Mouse (Mus musculus): ENCODE measurements around the gene Rae1. TPM values are rescaled to one million over a fixed set of nuclear protein-coding genes. Genes with fewer than 3 reads are reported as not detected.

Rae1 gene
- polyA plus RNA-seq, 1 experiment from 2014 or later, result 150 TPM

- no peak overlapping the region for H3K4me2 ChIP-seq (replicated peaks)
- H3K9ac ChIP-seq, result 0 out of 2 replicates have a peak overlapping the region, but pooled peaks have one; percentile 2
- no peaks in the 10 kb centered on the region for H3K9me3 ChIP-seq
- H3K27ac ChIP-seq, result no peak overlapping the region
- peaks cover 17% of the 10 kb centered on the region for H3K4me1 ChIP-seq
- peaks cover 8% of the 10 kb centered on the region for H3K36me3 ChIP-seq
- WGBS, result 62% methylated on average over 11 of the region's 11 CpGs
- no peak for ATAC-seq (ENCODE audit: insufficient number of reproducible peaks, insufficient read depth, low FRiP score, low TSS enrichment)
- H3K4me3 ChIP-seq, result no peak overlapping the region
- 0 out of 2 replicates have a peak, but pooled peaks cover 8% of the 10 kb centered on the region for H3K27me3 ChIP-seq
These were observed 2.2 kb upstream of the Rae1 start for GRCm38 (mm10) chr2:172997748-172998147.

- no peak overlapping the region for H3K9ac ChIP-seq
- no peak overlapping the region for H3K4me3 ChIP-seq
- no peak for ATAC-seq (ENCODE audit: insufficient number of reproducible peaks, insufficient read depth, low FRiP score, low TSS enrichment)
- peaks cover 15% of the 10 kb centered on the region for H3K36me3 ChIP-seq
- no peaks in the 10 kb centered on the region for H3K9me3 ChIP-seq
- 68% methylated on average over 7 of the region's 7 CpGs for WGBS
- H3K27ac ChIP-seq, result no peak overlapping the region
- 0 out of 2 replicates have a peak, but pooled peaks cover 8% of the 10 kb centered on the region for H3K27me3 ChIP-seq
- peaks cover 17% of the 10 kb centered on the region for H3K4me1 ChIP-seq
- H3K4me2 ChIP-seq (replicated peaks), result no peak overlapping the region
These were observed 1.4 kb upstream of the Rae1 start for GRCm38 (mm10) chr2:172998478-172998877.

- Histone ChIP-seq H3K9ac (peak overlapping the region; percentile 95), H3K4me1 (peaks cover 17% of the 10 kb centered on the region), H3K27me3 (0 out of 2 replicates have a peak, but pooled peaks cover 8% of the 10 kb centered on the region), H3K4me2 (replicated peaks) (peak overlapping the region; percentile 99), H3K27ac (peak overlapping the region; percentile 92), H3K36me3 (peaks cover 33% of the 10 kb centered on the region), H3K4me3 (peak overlapping the region; percentile 96), H3K9me3 (no peaks in the 10 kb centered on the region)
- under 1% methylated on average over 42 of the region's 42 CpGs for WGBS
- peak; percentile 82 for ATAC-seq (ENCODE audit: insufficient number of reproducible peaks, insufficient read depth, low FRiP score, low TSS enrichment)
These were observed 352 bp downstream of the Rae1 start for GRCm38 (mm10) chr2:173000285-173000652.

GRCm38 (mm10) chr2:173000921-173001320 lies 1.0 kb downstream of the Rae1 start:
- Histone ChIP-seq H3K9ac (peak overlapping the region; percentile 95), H3K27me3 (0 out of 2 replicates have a peak, but pooled peaks cover 8% of the 10 kb centered on the region), H3K9me3 (no peaks in the 10 kb centered on the region), H3K27ac (peak overlapping the region; percentile 92), H3K4me1 (peaks cover 14% of the 10 kb centered on the region), H3K4me2 (replicated peaks) (peak overlapping the region; percentile 99), H3K4me3 (peak overlapping the region; percentile 96), H3K36me3 (peaks cover 36% of the 10 kb centered on the region)
- WGBS, result 19% methylated on average over 8 of the region's 8 CpGs
- no peak for ATAC-seq (ENCODE audit: insufficient number of reproducible peaks, insufficient read depth, low FRiP score, low TSS enrichment)

GRCm38 (mm10) chr2:173003737-173004136 lies 3.8 kb downstream of the Rae1 start:
- no peak overlapping the region for H3K4me2 ChIP-seq (replicated peaks)
- ATAC-seq (ENCODE audit: insufficient number of reproducible peaks, insufficient read depth, low FRiP score, low TSS enrichment), result no peak
- peaks cover 62% of the 10 kb centered on the region for H3K36me3 ChIP-seq
- peaks cover 11% of the 10 kb centered on the region for H3K4me1 ChIP-seq
- WGBS, result 92% methylated on average over 8 of the region's 8 CpGs
- H3K4me3 ChIP-seq, result no peak overlapping the region
- no peaks in the 10 kb centered on the region for H3K27me3 ChIP-seq
- no peak overlapping the region for H3K9ac ChIP-seq
- no peaks in the 10 kb centered on the region for H3K9me3 ChIP-seq
- H3K27ac ChIP-seq, result no peak overlapping the region

GRCm38 (mm10) chr2:173010220-173010717 lies 10.4 kb downstream of the Rae1 start:
- peaks cover 94% of the 10 kb centered on the region for H3K36me3 ChIP-seq
- H3K9me3 ChIP-seq, result no peaks in the 10 kb centered on the region
- 68% methylated on average over 3 of the region's 3 CpGs for WGBS
- no peak overlapping the region for H3K4me3 ChIP-seq
- H3K27me3 ChIP-seq, result no peaks in the 10 kb centered on the region
- no peaks in the 10 kb centered on the region for H3K4me1 ChIP-seq
- H3K4me2 ChIP-seq (replicated peaks), result no peak overlapping the region
- H3K9ac ChIP-seq, result no peak overlapping the region
- no peak for ATAC-seq (ENCODE audit: insufficient number of reproducible peaks, insufficient read depth, low FRiP score, low TSS enrichment)
- H3K27ac ChIP-seq, result no peak overlapping the region

GRCm38 (mm10) chr2:173011440-173011839 lies 11.5 kb downstream of the Rae1 start:
- Histone ChIP-seq H3K4me3 (no peak overlapping the region), H3K27me3 (no peaks in the 10 kb centered on the region), H3K4me1 (no peaks in the 10 kb centered on the region), H3K27ac (no peak overlapping the region), H3K36me3 (peaks cover 99% of the 10 kb centered on the region), H3K4me2 (replicated peaks) (no peak overlapping the region), H3K9ac (no peak overlapping the region), H3K9me3 (no peaks in the 10 kb centered on the region)
- 96% methylated on average over 8 of the region's 8 CpGs for WGBS
- no peak for ATAC-seq (ENCODE audit: insufficient number of reproducible peaks, insufficient read depth, low FRiP score, low TSS enrichment)

GRCm38 (mm10) chr2:173014741-173015287 lies 14.9 kb downstream of the Rae1 start:
- Histone ChIP-seq H3K4me2 (replicated peaks) (no peak overlapping the region), H3K4me3 (no peak overlapping the region), H3K9ac (no peak overlapping the region), H3K36me3 (peaks cover 65% of the 10 kb centered on the region), H3K27ac (no peak overlapping the region), H3K4me1 (peaks cover 5% of the 10 kb centered on the region), H3K27me3 (0 out of 2 replicates have a peak, but pooled peaks cover 5% of the 10 kb centered on the region), H3K9me3 (no peaks in the 10 kb centered on the region)
- WGBS, result 80% methylated on average over 7 of the region's 7 CpGs
- no peak for ATAC-seq (ENCODE audit: insufficient number of reproducible peaks, insufficient read depth, low FRiP score, low TSS enrichment)

GRCm38 (mm10) chr2:173017940-173018339 lies 18.0 kb downstream of the Rae1 start:
- Histone ChIP-seq H3K27me3 (peaks cover 14% of the 10 kb centered on the region), H3K4me1 (peaks cover 16% of the 10 kb centered on the region), H3K4me3 (no peak overlapping the region), H3K9ac (no peak overlapping the region), H3K4me2 (replicated peaks) (no peak overlapping the region), H3K9me3 (no peaks in the 10 kb centered on the region), H3K27ac (no peak overlapping the region), H3K36me3 (peaks cover 34% of the 10 kb centered on the region)
- ATAC-seq (ENCODE audit: insufficient number of reproducible peaks, insufficient read depth, low FRiP score, low TSS enrichment), result no peak
- 37% methylated on average over 6 of the region's 6 CpGs for WGBS

- Histone ChIP-seq H3K27ac (no peak overlapping the region), H3K9ac (no peak overlapping the region)
These were observed 18.7 kb downstream of the Rae1 start for GRCm38 (mm10) chr2:173018618-173019017.

GRCm38 (mm10) chr2:173019322-173019721 lies 19.4 kb downstream of the Rae1 start:
- H3K4me2 ChIP-seq (replicated peaks), result peak overlapping the region; percentile 83
- H3K27ac ChIP-seq, result no peak overlapping the region
- no peak for ATAC-seq (ENCODE audit: insufficient number of reproducible peaks, insufficient read depth, low FRiP score, low TSS enrichment)
- H3K36me3 ChIP-seq, result peaks cover 21% of the 10 kb centered on the region
- H3K9ac ChIP-seq, result peak overlapping the region; percentile 30; the same call in 1 of the 2 replicates
- no peaks in the 10 kb centered on the region for H3K9me3 ChIP-seq
- WGBS, result 16% methylated on average over 9 of the region's 9 CpGs
- H3K4me3 ChIP-seq, result peak overlapping the region; percentile 36
- H3K27me3 ChIP-seq, result peaks cover 14% of the 10 kb centered on the region
- peaks cover 29% of the 10 kb centered on the region for H3K4me1 ChIP-seq

More at GRCm38 (mm10) chr2:173018618-173019017, 18.7 kb downstream of the Rae1 start:
- Histone ChIP-seq H3K36me3 (peaks cover 27% of the 10 kb centered on the region), H3K9me3 (no peaks in the 10 kb centered on the region), H3K27me3 (peaks cover 14% of the 10 kb centered on the region), H3K4me2 (replicated peaks) (no peak overlapping the region), H3K4me3 (no peak overlapping the region), H3K4me1 (peaks cover 22% of the 10 kb centered on the region)
- ATAC-seq (ENCODE audit: insufficient number of reproducible peaks, insufficient read depth, low FRiP score, low TSS enrichment), result no peak
- WGBS, result 16% methylated on average over 8 of the region's 8 CpGs

GRCm38 (mm10) chr2:173019790-173020189 lies 19.9 kb downstream of the Rae1 start:
- Histone ChIP-seq H3K4me3 (peak overlapping the region; percentile 36), H3K4me1 (peaks cover 34% of the 10 kb centered on the region), H3K27me3 (peaks cover 14% of the 10 kb centered on the region), H3K27ac (no peak overlapping the region), H3K4me2 (replicated peaks) (peak overlapping the region; percentile 83), H3K9ac (peak overlapping the region; percentile 30), H3K36me3 (peaks cover 20% of the 10 kb centered on the region), H3K9me3 (no peaks in the 10 kb centered on the region)
- ATAC-seq (ENCODE audit: insufficient number of reproducible peaks, insufficient read depth, low FRiP score, low TSS enrichment), result peak; percentile 59
- WGBS, result under 1% methylated on average over 29 of the region's 29 CpGs

Measured in embryonic facial prominence, embryonic 12.5 days (tissue).